Mouse (Mus musculus): ENCODE results near the gene Hoxd3.

Hoxd3 gene

GRCm38 (mm10) chr2:74686301-74686987 lies 25.3 kb upstream of the Hoxd3 start:
- no peak for TF ChIP-seq GATA4 (IDR thresholded peaks at IDR 0.05; ENCODE audit: insufficient replicate concordance, low read length)

GRCm38 (mm10) chr2:74686988-74687697 lies 24.6 kb upstream of the Hoxd3 start:
- TF ChIP-seq GATA4 (IDR thresholded peaks at IDR 0.05; ENCODE audit: insufficient replicate concordance, low read length), result no peak

GRCm38 (mm10) chr2:74687698-74688555 lies 23.8 kb upstream of the Hoxd3 start:
- no peak for TF ChIP-seq GATA4 (IDR thresholded peaks at IDR 0.05; ENCODE audit: insufficient replicate concordance, low read length)

- TF ChIP-seq GATA4 (IDR thresholded peaks at IDR 0.05; ENCODE audit: insufficient replicate concordance, low read length), result no peak
These were observed 22.7 kb upstream of the Hoxd3 start for GRCm38 (mm10) chr2:74688795-74689573.

- TF ChIP-seq GATA4 (IDR thresholded peaks at IDR 0.05; ENCODE audit: insufficient replicate concordance, low read length), result no peak
These were observed 22.0 kb upstream of the Hoxd3 start for GRCm38 (mm10) chr2:74689574-74690337.

- no peak for TF ChIP-seq GATA4 (IDR thresholded peaks at IDR 0.05; ENCODE audit: insufficient replicate concordance, low read length)
These were observed 21.4 kb upstream of the Hoxd3 start for GRCm38 (mm10) chr2:74690338-74690716.

GRCm38 (mm10) chr2:74691022-74691951 lies 20.4 kb upstream of the Hoxd3 start, which contains the start of gene Hoxd10:
TSS of gene Hoxd10 (plus strand) at chr2:74691924.
- no peak for TF ChIP-seq GATA4 (IDR thresholded peaks at IDR 0.05; ENCODE audit: insufficient replicate concordance, low read length)

GRCm38 (mm10) chr2:74691995-74692807 lies 19.5 kb upstream of the Hoxd3 start:
- no peak for TF ChIP-seq GATA4 (IDR thresholded peaks at IDR 0.05; ENCODE audit: insufficient replicate concordance, low read length)

GRCm38 (mm10) chr2:74692808-74693431 lies 18.8 kb upstream of the Hoxd3 start:
- TF ChIP-seq GATA4 (IDR thresholded peaks at IDR 0.05; ENCODE audit: insufficient replicate concordance, low read length), result no peak

GRCm38 (mm10) chr2:74693432-74693827 lies 18.3 kb upstream of the Hoxd3 start:
- TF ChIP-seq GATA4 (IDR thresholded peaks at IDR 0.05; ENCODE audit: insufficient replicate concordance, low read length), result no peak

- TF ChIP-seq GATA4 (IDR thresholded peaks at IDR 0.05; ENCODE audit: insufficient replicate concordance, low read length), result no peak
These were observed 17.7 kb upstream of the Hoxd3 start for GRCm38 (mm10) chr2:74694066-74694465.

GRCm38 (mm10) chr2:74695383-74695782 lies 16.3 kb upstream of the Hoxd3 start:
- TF ChIP-seq GATA4 (IDR thresholded peaks at IDR 0.05; ENCODE audit: insufficient replicate concordance, low read length), result no peak
